Mouse (Mus musculus) liver, postnatal 0 days (tissue): ENCODE measurements around the gene Prickle2.

Experiments
- CTCF ChIP-seq: sonication (generic); IDR thresholded peaks from 2 replicates; pipeline ENCODE4 v1.5.1; 2016; ENCODE audit warnings: antibody characterized with exemption, low read depth
- EP300 ChIP-seq: IDR thresholded peaks from 2 replicates; pipeline ENCODE4 v1.6.1; 2016; ENCODE audit warnings: antibody characterized with exemption, low read depth, mild to moderate bottlenecking

- TF ChIP-seq CTCF (no peak), EP300 (no peak)
Observed at GRCm38 (mm10) chr6:92495500-92495899, 210.5 kb downstream of the Prickle2 start.
